Mouse (Mus musculus) heart, embryonic 16.5 days (tissue): ENCODE measurements around the gene Anks3. TPM values are rescaled to one million over a fixed set of nuclear protein-coding genes. Genes with fewer than 3 reads are reported as not detected.
A peak's percentile ranks its signal among the peaks of the same experiment; 100 is the strongest.

Experiments
- ATAC-seq: fragments of 200-750 bp; cut with Nextera tagmentation; replicated peaks from 2 replicates; pipeline ENCODE4 v1.8.0; 2017; ENCODE audit warnings: moderate number of reproducible peaks; ENCODE audit not compliant: insufficient read depth, low FRiP score; ENCODE audit errors: extremely low read depth
- H3K27ac ChIP-seq: fragments of 300-500 bp; sonication (generic); 2 replicates; pipeline ENCODE4 v1.5.1; 2014; ENCODE audit warnings: mild to moderate bottlenecking, low read length, control low read depth, moderate library complexity
- H3K27me3 ChIP-seq: fragments of 300-500 bp; sonication (generic); 2 replicates; pipeline ENCODE4 v1.6.1; 2014; ENCODE audit warnings: low read length, mixed read lengths; ENCODE audit not compliant: control insufficient read depth, insufficient read depth
- H3K36me3 ChIP-seq: fragments of 300-500 bp; sonication (generic); 2 replicates; pipeline ENCODE4 v1.6.1; 2014; ENCODE audit not compliant: control insufficient read depth, insufficient read depth
- H3K4me1 ChIP-seq: fragments of 300-500 bp; sonication (generic); 2 replicates; pipeline ENCODE4 v1.6.1; 2014; ENCODE audit warnings: low read length, mixed read lengths; ENCODE audit not compliant: control insufficient read depth, insufficient read depth
- H3K4me2 ChIP-seq: fragments of 300-500 bp; sonication (generic); 2 replicates; pipeline ENCODE4 v1.6.1; 2014; ENCODE audit warnings: low read depth, mild to moderate bottlenecking, control low read depth, low read length
- H3K4me3 ChIP-seq: fragments of 300-500 bp; sonication (generic); 2 replicates; pipeline ENCODE4 v1.5.1; 2014; ENCODE audit warnings: mild to moderate bottlenecking, control low read depth, low read length
- H3K9ac ChIP-seq: fragments of 300-500 bp; sonication (generic); 2 replicates; pipeline ENCODE4 v1.6.1; 2014; ENCODE audit warnings: low read length, control low read depth
- H3K9me3 ChIP-seq: fragments of 300-500 bp; sonication (generic); replicated peaks from 2 replicates; pipeline ENCODE4 v1.6.1; 2016; ENCODE audit warnings: low read length; ENCODE audit not compliant: control insufficient read depth
- WGBS: fragments of 180-500 bp; shearing (Covaris S2); extraction: QIAGEN DNeasy Blood & Tissue Kit; methylation state at CpG from one replicate; pipeline ENCODE4 v1.1.7; 2014; 5-methylcytosine and 5-hydroxymethylcytosine counted together
- polyA plus RNA-seq: library from polyadenylated mRNA; unstranded; fragments of >200 nt; fragmentation: Nextera tagmentation; extraction: Ambion mirVana; gene quantifications from 2 replicates; pipeline ENCODE4 v1.2.1, GENCODE M21; 2015

The Anks3 gene
- polyA plus RNA-seq, 1 experiment from 2014 or later, result 34.8 TPM

DNA sequence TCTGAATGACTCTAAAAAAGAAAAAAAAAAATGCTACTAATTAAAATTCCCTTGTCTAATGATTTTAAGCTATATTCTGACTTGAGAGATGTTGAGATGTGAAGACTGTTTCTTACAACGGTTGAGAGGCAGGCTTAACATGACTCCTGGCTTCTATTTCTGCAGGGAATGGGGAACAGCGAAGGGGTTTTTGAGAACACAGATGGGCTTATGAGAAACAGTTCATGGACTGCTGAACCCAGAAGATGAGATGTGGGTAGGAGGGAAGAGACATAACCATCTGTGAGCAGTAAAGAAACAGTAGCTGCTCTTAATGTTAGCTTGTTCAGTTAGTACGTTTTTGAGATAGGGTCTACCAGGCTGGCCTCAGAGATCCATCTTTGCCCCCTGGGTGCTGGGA is 7.4 kb downstream of the Anks3 start:
- H3K9ac ChIP-seq, result no peak overlapping the region
- 92% methylated on average over 3 of the region's 3 CpGs for WGBS
- H3K4me1 ChIP-seq, result no peaks in the 10 kb centered on the region
- no peak for ATAC-seq
- H3K9me3 ChIP-seq, result no peaks in the 10 kb centered on the region
- no peak overlapping the region for H3K4me3 ChIP-seq
- H3K36me3 ChIP-seq, result peaks cover 31% of the 10 kb centered on the region
- no peak overlapping the region for H3K27ac ChIP-seq
- H3K4me2 ChIP-seq, result no peak overlapping the region
- no peaks in the 10 kb centered on the region for H3K27me3 ChIP-seq

DNA sequence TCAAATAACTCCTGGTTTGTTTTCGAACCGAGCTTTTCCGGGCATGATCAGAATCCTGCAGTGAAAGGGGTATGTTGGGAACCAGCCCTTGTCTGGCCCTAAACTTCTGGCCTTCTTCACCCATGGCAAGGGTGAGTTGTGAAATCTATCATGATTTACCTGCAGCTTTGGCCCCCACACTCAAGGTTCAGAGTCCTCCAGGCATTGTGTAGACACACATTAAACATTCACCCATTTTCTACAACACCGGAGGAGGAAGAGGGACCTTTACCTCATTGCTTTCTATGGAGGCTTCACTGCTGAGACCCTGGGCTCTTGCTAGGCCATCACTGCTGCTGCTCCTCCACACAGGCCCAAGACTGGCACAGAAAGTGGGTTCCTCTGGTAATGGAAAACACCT is 16.6 kb downstream of the Anks3 start:
- ATAC-seq, result no peak
- H3K9me3 ChIP-seq, result no peaks in the 10 kb centered on the region
- H3K36me3 ChIP-seq, result peaks cover 28% of the 10 kb centered on the region

DNA sequence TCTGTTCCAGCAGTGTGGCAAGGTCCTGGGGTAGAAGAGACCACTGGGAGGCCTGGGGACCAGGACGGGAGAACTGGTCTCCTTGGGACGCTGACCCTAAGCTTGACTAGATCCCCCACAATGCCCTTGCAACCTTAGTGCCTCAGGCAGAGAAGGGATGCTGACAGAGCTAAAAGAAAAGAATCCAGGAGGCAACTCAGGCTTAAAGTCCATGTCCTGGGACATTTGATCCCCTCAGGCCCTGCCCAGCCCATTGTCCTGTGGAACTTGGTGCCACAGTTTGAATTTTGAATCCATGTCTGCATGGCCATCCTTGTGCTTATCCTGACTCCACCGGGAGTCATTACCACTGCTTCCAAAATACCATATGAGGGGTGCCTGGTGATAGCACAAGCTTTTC is 17.9 kb downstream of the Anks3 start:
- no peak overlapping the region for H3K9ac ChIP-seq
- no peaks in the 10 kb centered on the region for H3K4me1 ChIP-seq
- H3K27ac ChIP-seq, result no peak overlapping the region
- H3K4me2 ChIP-seq, result no peak overlapping the region
- H3K36me3 ChIP-seq, result peaks cover 26% of the 10 kb centered on the region
- no peak overlapping the region for H3K4me3 ChIP-seq
- H3K9me3 ChIP-seq, result no peaks in the 10 kb centered on the region
- H3K27me3 ChIP-seq, result no peaks in the 10 kb centered on the region
- ATAC-seq, result no peak
- 87% methylated on average over 3 of the region's 3 CpGs for WGBS

More for the DNA sequence above, 16.6 kb downstream of the Anks3 start:
- Histone ChIP-seq H3K27me3 (no peaks in the 10 kb centered on the region), H3K4me2 (no peak overlapping the region), H3K4me1 (no peaks in the 10 kb centered on the region), H3K9ac (no peak overlapping the region), H3K4me3 (no peak overlapping the region), H3K27ac (no peak overlapping the region)
- WGBS, result 94% methylated on average over 4 of the region's 4 CpGs

DNA sequence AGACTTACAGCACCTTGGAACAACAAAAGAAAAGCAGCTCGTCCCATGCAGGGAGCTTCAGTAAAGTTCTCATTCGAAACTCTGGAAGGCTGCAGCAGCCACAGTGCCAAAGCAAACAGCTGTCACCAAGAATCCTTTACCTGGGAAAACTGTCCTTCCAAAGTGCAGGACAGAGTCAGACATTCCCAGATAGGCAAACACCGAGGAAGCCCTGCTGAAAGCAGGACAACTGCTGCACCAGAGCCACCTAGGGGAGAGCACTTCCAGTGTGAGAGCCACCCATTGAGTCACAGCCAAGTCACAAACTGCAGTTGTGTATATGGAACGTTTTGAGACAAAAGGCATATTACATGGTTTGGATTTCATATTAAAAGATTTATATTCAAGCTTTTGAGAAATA is 18.6 kb downstream of the Anks3 start:
- Histone ChIP-seq H3K27me3 (no peaks in the 10 kb centered on the region), H3K4me1 (no peaks in the 10 kb centered on the region), H3K4me2 (no peak overlapping the region), H3K36me3 (peaks cover 26% of the 10 kb centered on the region), H3K27ac (no peak overlapping the region), H3K4me3 (no peak overlapping the region), H3K9ac (no peak overlapping the region), H3K9me3 (no peaks in the 10 kb centered on the region)
- ATAC-seq, result no peak
- WGBS, result 74% methylated on average over 4 of the region's 4 CpGs

DNA sequence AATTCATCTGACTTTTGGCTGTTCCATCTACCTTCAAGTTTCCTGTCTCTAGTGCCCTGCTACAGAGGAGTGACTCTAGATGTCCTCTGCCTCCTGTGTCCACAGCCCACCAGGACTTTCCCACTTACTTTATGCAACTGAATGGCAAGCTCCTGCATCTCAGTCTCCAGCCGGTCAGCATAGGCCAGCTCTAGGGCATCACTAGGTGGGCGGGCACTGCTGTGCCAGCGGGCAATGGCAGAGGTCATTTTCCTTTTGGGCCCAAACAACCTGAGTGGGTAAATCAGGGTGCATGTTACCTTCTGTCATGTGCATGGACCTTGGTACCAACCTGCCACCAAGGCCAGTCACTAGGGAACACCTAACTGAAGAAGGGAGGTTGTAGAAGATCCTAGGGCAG is 20.6 kb downstream of the Anks3 start:
- peaks cover 25% of the 10 kb centered on the region for H3K36me3 ChIP-seq
- no peaks in the 10 kb centered on the region for H3K9me3 ChIP-seq
- no peak overlapping the region for H3K9ac ChIP-seq
- H3K4me3 ChIP-seq, result no peak overlapping the region
- no peak overlapping the region for H3K27ac ChIP-seq
- peaks cover 7% of the 10 kb centered on the region for H3K4me1 ChIP-seq
- no peak overlapping the region for H3K4me2 ChIP-seq
- ATAC-seq, result no peak
- H3K27me3 ChIP-seq, result no peaks in the 10 kb centered on the region
- 93% methylated on average over 3 of the region's 3 CpGs for WGBS

DNA sequence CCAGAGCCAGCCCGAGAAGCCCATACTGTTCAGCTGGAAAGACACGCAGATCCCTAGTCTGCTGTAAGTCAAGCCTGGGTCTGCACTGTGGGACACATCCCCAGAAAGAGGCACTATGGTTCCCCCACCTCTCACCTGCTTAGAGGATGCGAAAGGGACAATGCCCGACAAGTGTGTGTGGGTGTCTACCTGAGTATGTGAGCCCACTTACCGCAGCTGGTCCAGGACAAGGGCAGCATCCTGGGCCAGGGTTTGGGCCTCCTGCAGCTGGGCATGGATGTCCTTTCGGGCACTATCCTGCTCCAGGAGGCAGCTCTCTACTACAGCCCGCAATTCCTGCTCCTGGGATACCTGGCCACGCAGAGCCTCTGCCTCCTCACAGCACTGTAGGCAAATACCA is 21.1 kb downstream of the Anks3 start:
- H3K9me3 ChIP-seq, result no peaks in the 10 kb centered on the region
- 95% methylated on average over 8 of the region's 8 CpGs for WGBS
- no peaks in the 10 kb centered on the region for H3K27me3 ChIP-seq
- H3K36me3 ChIP-seq, result peaks cover 19% of the 10 kb centered on the region
- H3K4me2 ChIP-seq, result no peak overlapping the region
- H3K27ac ChIP-seq, result no peak overlapping the region
- H3K9ac ChIP-seq, result no peak overlapping the region
- peaks cover 8% of the 10 kb centered on the region for H3K4me1 ChIP-seq
- no peak for ATAC-seq
- H3K4me3 ChIP-seq, result no peak overlapping the region

DNA sequence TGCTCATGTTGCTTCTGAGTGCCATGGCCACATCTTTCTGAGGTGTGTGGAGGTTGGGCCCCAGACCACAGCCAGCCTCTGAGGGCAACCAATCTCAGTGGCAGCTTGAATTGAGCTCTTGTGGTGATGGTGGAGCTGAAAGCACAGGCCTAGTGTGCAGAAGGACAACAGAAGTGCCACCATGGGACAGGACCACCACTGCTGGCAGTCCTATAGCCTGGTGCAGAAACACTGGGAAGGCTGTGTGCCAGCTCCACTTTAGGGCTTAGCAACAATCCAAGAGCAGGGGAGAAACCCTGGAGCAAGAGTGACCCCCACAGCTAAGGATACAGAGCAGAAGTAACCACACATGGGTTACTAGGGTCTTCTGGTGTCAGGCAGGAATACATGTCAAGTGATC is 23.0 kb downstream of the Anks3 start:
- no peak for ATAC-seq
- Histone ChIP-seq H3K4me1 (peaks cover 10% of the 10 kb centered on the region), H3K4me3 (no peak overlapping the region), H3K9ac (no peak overlapping the region), H3K4me2 (no peak overlapping the region), H3K36me3 (peaks cover 27% of the 10 kb centered on the region), H3K27ac (no peak overlapping the region), H3K9me3 (no peaks in the 10 kb centered on the region), H3K27me3 (no peaks in the 10 kb centered on the region)

DNA sequence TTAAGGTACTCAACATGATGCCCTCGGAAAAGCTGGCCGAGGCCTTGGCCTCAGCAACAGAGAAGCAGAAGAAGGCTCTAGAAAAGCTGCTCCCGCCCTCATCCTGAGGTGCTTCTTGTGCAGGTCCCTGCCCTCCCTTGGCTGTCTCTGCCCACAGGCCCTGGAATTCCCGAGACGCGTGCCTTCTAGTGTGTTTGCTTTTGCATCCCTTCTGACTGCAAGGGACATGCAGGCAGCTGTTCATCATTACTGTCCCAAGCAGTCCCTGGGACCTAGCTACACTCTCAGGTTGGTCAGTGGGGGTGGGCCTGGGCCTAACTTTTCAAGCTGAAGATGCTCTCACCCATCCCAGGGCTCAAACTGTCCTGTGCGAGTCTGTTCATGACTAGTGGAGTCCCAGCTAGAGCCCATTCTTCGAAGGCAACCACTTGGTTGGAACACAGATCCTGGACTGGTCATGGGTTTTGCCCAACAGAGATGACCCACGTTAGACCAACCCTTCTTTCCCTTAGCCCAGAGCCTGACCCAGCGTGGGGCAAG is 23.6 kb downstream of the Anks3 start:
- H3K9me3 ChIP-seq, result no peaks in the 10 kb centered on the region
- H3K9ac ChIP-seq, result peak overlapping the region; percentile 93; the same call in 1 of the 2 replicates
- H3K4me1 ChIP-seq, result peaks cover 13% of the 10 kb centered on the region
- no peak overlapping the region; the same call in 1 of the 2 replicates for H3K27ac ChIP-seq
- 91% methylated on average over 10 of the region's 10 CpGs for WGBS
- peaks cover 27% of the 10 kb centered on the region for H3K36me3 ChIP-seq
- no peak overlapping the region for H3K4me3 ChIP-seq
- H3K27me3 ChIP-seq, result no peaks in the 10 kb centered on the region
- ATAC-seq, result no peak
- no peak overlapping the region for H3K4me2 ChIP-seq

DNA sequence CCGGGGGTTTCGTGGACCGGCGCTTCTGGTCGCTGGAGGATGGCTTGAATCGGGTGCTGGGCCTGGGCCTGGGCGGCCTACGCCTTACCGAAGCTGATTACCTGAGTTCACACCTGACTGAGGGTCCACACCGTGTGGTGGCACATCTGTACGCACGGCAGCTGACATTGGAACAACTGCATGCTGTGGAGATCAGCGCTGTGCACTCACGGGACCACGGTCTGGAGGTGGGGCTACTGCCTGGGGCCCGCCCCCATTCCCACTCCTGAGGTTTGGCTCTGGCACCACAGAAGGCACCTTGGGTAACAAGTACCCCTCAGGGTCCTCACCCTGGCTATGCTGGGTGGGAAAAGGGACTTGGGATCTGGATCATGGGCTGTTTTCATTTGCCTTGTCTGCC is 24.6 kb downstream of the Anks3 start:
- Histone ChIP-seq H3K4me3 (peak overlapping the region; percentile 83), H3K4me1 (peaks cover 13% of the 10 kb centered on the region), H3K9me3 (no peaks in the 10 kb centered on the region), H3K4me2 (peak overlapping the region; percentile 90), H3K36me3 (peaks cover 37% of the 10 kb centered on the region), H3K9ac (peak overlapping the region; percentile 93), H3K27ac (peak overlapping the region; percentile 83), H3K27me3 (no peaks in the 10 kb centered on the region)
- peak; percentile 61 for ATAC-seq
- 2% methylated on average over 16 of the region's 16 CpGs for WGBS
